Comparison of ENCODE assay signal across 14 mouse cellular contexts in the genomic region with DNA sequence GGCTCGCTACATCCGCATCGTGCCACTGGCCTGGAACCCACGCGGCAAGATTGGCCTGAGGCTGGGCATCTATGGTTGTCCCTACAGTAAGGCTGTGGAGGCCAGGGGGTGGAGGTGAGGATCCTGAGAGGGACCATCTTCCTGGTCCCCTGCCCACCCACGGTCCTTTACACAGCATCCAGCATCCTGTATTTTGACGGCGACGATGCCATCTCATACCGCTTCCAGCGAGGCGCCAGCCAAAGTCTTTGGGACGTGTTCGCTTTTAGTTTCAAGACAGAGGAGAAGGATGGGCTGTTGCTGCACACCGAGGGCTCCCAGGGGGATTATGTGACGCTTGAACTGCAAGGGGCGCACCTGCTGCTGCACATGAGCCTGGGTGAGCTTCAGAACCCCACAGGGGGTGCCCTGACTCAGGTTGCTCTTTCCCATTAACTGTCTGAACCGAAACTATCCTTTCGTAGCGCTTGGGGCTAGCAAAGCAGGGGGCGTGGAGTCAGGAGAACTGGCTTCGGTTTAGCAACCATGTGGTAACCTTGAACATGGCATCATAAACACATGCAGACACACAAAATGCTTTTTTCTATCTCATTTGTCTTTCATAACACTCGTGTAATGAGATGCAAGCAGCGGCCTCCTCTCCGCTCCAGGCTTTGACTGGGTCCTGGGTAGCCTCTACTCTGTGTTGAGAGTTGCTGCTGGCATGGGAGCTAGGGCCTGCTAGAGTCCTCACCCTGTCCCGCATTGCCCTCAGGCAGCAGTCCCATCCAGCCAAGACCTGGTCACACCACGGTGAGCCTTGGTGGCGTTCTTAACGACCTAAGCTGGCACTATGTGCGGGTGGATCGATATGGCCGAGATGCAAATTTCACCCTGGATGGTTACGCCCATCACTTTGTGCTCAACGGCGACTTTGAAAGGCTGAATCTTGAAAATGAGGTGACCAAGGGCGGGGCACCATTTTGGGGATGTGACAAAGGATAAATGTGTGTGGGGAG. TPM values are rescaled to one million over a fixed set of nuclear protein-coding genes. Genes with fewer than 3 reads are reported as not detected.
DNase-seq lines count a peak whose midpoint lies in the region; ATAC-seq and TF ChIP-seq lines count a peak whose summit lies in the region.
"Had no signal": no experiment of that assay in that cellular context is flagged by ENCODE, and none has a peak within 500 bp of the region (broad histone marks: within the 10 kb centered on the region; RNA-seq: fewer than 3 reads in every experiment).

No protein-coding gene starts in this region.

- no peak for DNase-seq in heart, embryonic 10.5 days (ENCODE audit: low spot score)
- no peak for DNase-seq in heart, postnatal 14 days
- peak; percentile 89 for DNase-seq in A20 (ENCODE audit: low read depth, low spot score)
- peak; percentile 72 for DNase-seq in cerebellum, adult 9-10 months
- DNase-seq in hindbrain, postnatal 0 days (ENCODE audit: low spot score): no peak
- DNase-seq in gastrocnemius, postnatal 25 days: no peak
- no peak for DNase-seq in ovary, postnatal 14 days (ENCODE audit: low spot score)
- DNase-seq: kidney, postnatal 25 days; left cerebral cortex, postnatal 4 days; lung, postnatal 14 days; right cerebral cortex, postnatal 4 days had no signal

- H3K27ac ChIP-seq in heart, embryonic 10.5 days: no peak overlapping the region
- no peak overlapping the region for H3K27ac ChIP-seq in hindbrain, postnatal 0 days
- H3K27ac ChIP-seq: heart, embryonic 15.5 days had no signal

- no peak overlapping the region for H3K9ac ChIP-seq in hindbrain, postnatal 0 days (replicated peaks; ENCODE audit: low read length)
- H3K9ac ChIP-seq: heart, embryonic 15.5 days had no signal

- peak overlapping the region; percentile 12; the same call in 1 of the 2 replicates for H3K4me3 ChIP-seq in heart, embryonic 10.5 days
- H3K4me3 ChIP-seq in hindbrain, postnatal 0 days (ENCODE audit: low read length): peak overlapping the region; percentile 50
- H3K4me3 ChIP-seq: heart, embryonic 15.5 days had no signal

- WGBS in heart, embryonic 10.5 days: 57% methylated on average over 36 of the region's 36 CpGs
- WGBS in hindbrain, postnatal 0 days: 58% methylated on average over 36 of the region's 36 CpGs

- no peak for TF ChIP-seq CTCF in hindbrain, postnatal 0 days (IDR thresholded peaks at IDR 0.05; ENCODE audit: low read depth)

- peak overlapping the region; percentile 60 for H3K4me2 ChIP-seq in hindbrain, postnatal 0 days (ENCODE audit: low read depth, low read length)
- H3K4me2 ChIP-seq: heart, embryonic 15.5 days had no signal

- intact Hi-C loops in heart, postnatal 14 days (cut with DNase I): loop anchor here (10.0 kb wide), 1 partner anchor 284 kb away; no protein-coding TSS in a partner anchor

- no peaks in the 10 kb centered on the region for H3K9me3 ChIP-seq in heart, embryonic 10.5 days
- H3K9me3 ChIP-seq in hindbrain, postnatal 0 days (ENCODE audit: low read length): no peaks in the 10 kb centered on the region
- H3K9me3 ChIP-seq: heart, embryonic 15.5 days had no signal

- peaks cover 49% of the 10 kb centered on the region for H3K4me1 ChIP-seq in heart, embryonic 10.5 days
- peaks cover 12% of the 10 kb centered on the region for H3K4me1 ChIP-seq in hindbrain, postnatal 0 days (ENCODE audit: insufficient read depth, low read length)

- H3K27me3 ChIP-seq in heart, embryonic 10.5 days (ENCODE audit: insufficient read depth, poor library complexity, severe bottlenecking): peaks cover 79% of the 10 kb centered on the region
- H3K27me3 ChIP-seq in hindbrain, postnatal 0 days (ENCODE audit: insufficient read depth, low read length): no peaks in the 10 kb centered on the region

- ATAC-seq in hindbrain, postnatal 0 days: no peak
- no peak for ATAC-seq in inflammation-experienced regulatory T-cells, adult 6 months
- ATAC-seq: CD4-positive, CD25-positive, alpha-beta regulatory T cell, adult 4 months had no signal

- 0 out of 2 replicates have a peak, but pooled peaks cover 2% of the 10 kb centered on the region for H3K36me3 ChIP-seq in heart, embryonic 10.5 days
- H3K36me3 ChIP-seq in hindbrain, postnatal 0 days (ENCODE audit: insufficient read depth, low read length): peaks cover 3% of the 10 kb centered on the region; the same call in 1 of the 2 replicates
- H3K36me3 ChIP-seq: heart, embryonic 15.5 days had no signal

RNA-seq across cellular contexts. Expression of a gene that starts 3.1 kb away (rescaled TPM):
- polyA plus RNA-seq in heart, embryonic 10.5 days (2016; fragmentation: Nextera tagmentation; extraction: Ambion mirVana): 0.16 and 0.19 TPM in 2 replicates
- total RNA-seq in heart, postnatal 14 days (2021): not detected
- 0.16 and 0.43 TPM in 2 replicates for total RNA-seq in hindbrain, postnatal 0 days (2014; rRNA removed)
- polyA plus RNA-seq in hindbrain, postnatal 0 days (2015; fragmentation: Nextera tagmentation; extraction: Ambion mirVana): 0.88 and 1.0 TPM in 2 replicates
- under 1 TPM in 2 of 3 experiments, not detected in 1; 0.33 to 0.55 TPM for polyA plus RNA-seq in inflammation-experienced regulatory T-cells, adult 6 months (2017; shearing (Covaris generic))
- total RNA-seq in gastrocnemius, postnatal 25 days (2021): not detected
- total RNA-seq: left cerebral cortex, postnatal 4 days had no signal

RNA-seq across cellular contexts. Expression of a gene that starts 7.2 kb away (rescaled TPM):
- 5.6 and 6.4 TPM in 2 replicates for polyA plus RNA-seq in heart, embryonic 10.5 days (2016; fragmentation: Nextera tagmentation; extraction: Ambion mirVana)
- 10 to 100 TPM; 26.6 to 26.9 TPM for total RNA-seq in heart, postnatal 14 days (2021)
- 26.7 and 32.3 TPM in 2 replicates for total RNA-seq in hindbrain, postnatal 0 days (2014; rRNA removed)
- 8.8 TPM in 2 replicates for polyA plus RNA-seq in hindbrain, postnatal 0 days (2015; fragmentation: Nextera tagmentation; extraction: Ambion mirVana)
- polyA plus RNA-seq in inflammation-experienced regulatory T-cells, adult 6 months (2017; shearing (Covaris generic)): not detected
- 10 to 100 TPM; 18.4 to 24.0 TPM for total RNA-seq in gastrocnemius, postnatal 25 days (2021)
- polyA plus RNA-seq: CD4-positive, CD25-positive, alpha-beta regulatory T cell, adult 4 months had no signal

RNA-seq across cellular contexts. Expression of a gene that starts 8.0 kb away (rescaled TPM):
- polyA plus RNA-seq in heart, embryonic 10.5 days (2016; fragmentation: Nextera tagmentation; extraction: Ambion mirVana): 0.39 and 0.44 TPM in 2 replicates
- 1 to 10 TPM; 1.4 to 2.1 TPM for total RNA-seq in heart, postnatal 14 days (2021)
- total RNA-seq in hindbrain, postnatal 0 days (2014; rRNA removed): 25.4 and 28.9 TPM in 2 replicates
- polyA plus RNA-seq in hindbrain, postnatal 0 days (2015; fragmentation: Nextera tagmentation; extraction: Ambion mirVana): 5.8 and 6.5 TPM in 2 replicates
- under 1 TPM in 2 of 3 experiments, not detected in 1; 0.09 to 0.15 TPM for polyA plus RNA-seq in inflammation-experienced regulatory T-cells, adult 6 months (2017; shearing (Covaris generic))
- 1 to 10 TPM in 1 of 2 experiments, under 1 TPM in 1; 0.99 to 2.2 TPM for total RNA-seq in gastrocnemius, postnatal 25 days (2021)

RNA-seq across cellular contexts. Expression of a gene that starts 22.7 kb away (rescaled TPM):
- 3.0 and 4.2 TPM in 2 replicates for polyA plus RNA-seq in heart, embryonic 10.5 days (2016; fragmentation: Nextera tagmentation; extraction: Ambion mirVana)
- total RNA-seq in heart, postnatal 14 days (2021): 1 to 10 TPM; 2.2 to 2.9 TPM
- total RNA-seq in hindbrain, postnatal 0 days (2014; rRNA removed): 29.7 and 40.8 TPM in 2 replicates
- 57.7 and 62.8 TPM in 2 replicates for polyA plus RNA-seq in hindbrain, postnatal 0 days (2015; fragmentation: Nextera tagmentation; extraction: Ambion mirVana)
- polyA plus RNA-seq in inflammation-experienced regulatory T-cells, adult 6 months (2017; shearing (Covaris generic)): 1 to 10 TPM; 1.2 to 1.8 (median 1.5) TPM
- 1 to 10 TPM; 2.7 to 2.8 TPM for total RNA-seq in gastrocnemius, postnatal 25 days (2021)

RNA-seq across cellular contexts. Expression of a gene that starts 47.9 kb away (rescaled TPM):
- 12.9 and 13.3 TPM in 2 replicates for polyA plus RNA-seq in heart, embryonic 10.5 days (2016; fragmentation: Nextera tagmentation; extraction: Ambion mirVana)
- 10 to 100 TPM; 24.0 to 27.5 TPM for total RNA-seq in heart, postnatal 14 days (2021)
- total RNA-seq in hindbrain, postnatal 0 days (2014; rRNA removed): 26.7 and 27.6 TPM in 2 replicates
- 20.1 and 22.2 TPM in 2 replicates for polyA plus RNA-seq in hindbrain, postnatal 0 days (2015; fragmentation: Nextera tagmentation; extraction: Ambion mirVana)
- 10 to 100 TPM; 38.0 to 70.6 (median 62.7) TPM for polyA plus RNA-seq in inflammation-experienced regulatory T-cells, adult 6 months (2017; shearing (Covaris generic))
- 10 to 100 TPM; 17.8 to 18.9 TPM for total RNA-seq in gastrocnemius, postnatal 25 days (2021)

Comparison
In these comparisons a context has a peak if more than half of its experiments do, and no peak if none do; other contexts are left out.
1. DNase-seq: peak in A20 (single experiment) and cerebellum, adult 9-10 months (single experiment); none in heart, embryonic 10.5 days (single experiment), heart, postnatal 14 days (0 of 2), hindbrain, postnatal 0 days (single experiment), gastrocnemius, postnatal 25 days (single experiment) and ovary, postnatal 14 days (single experiment).